Mouse (Mus musculus) thymus, adult 18-20 months (tissue): Measurements from ENCODE around the gene Ap1m1.

Experiments used
- DNase-seq, 2 experiments: peaks; one replicate each; pipeline ENCODE4 v3.0.0; 2022; ENCODE audit warnings: mixed read lengths in 2 of 2

Gene Ap1m1

GRCm38 (mm10) chr8:72239499-72240402 lies at the start of gene Ap1m1:
TSS of gene Ap1m1 (plus strand) at chr8:72240018.
- peak; percentile 96 to 98 for DNase-seq

GRCm38 (mm10) chr8:72190215-72190539 lies 49.6 kb upstream of the Ap1m1 start:
- DNase-seq, result no peak

GRCm38 (mm10) chr8:72192065-72192464 lies 47.8 kb upstream of the Ap1m1 start:
- DNase-seq, result no peak

- DNase-seq, result no peak
Measured at GRCm38 (mm10) chr8:72197997-72198396, 41.8 kb upstream of the Ap1m1 start.

GRCm38 (mm10) chr8:72208582-72208981 lies 31.2 kb upstream of the Ap1m1 start:
- DNase-seq, result no peak

GRCm38 (mm10) chr8:72210222-72210621 lies 29.6 kb upstream of the Ap1m1 start:
- DNase-seq, result no peak

- no peak for DNase-seq
Measured at GRCm38 (mm10) chr8:72210710-72211109, 29.1 kb upstream of the Ap1m1 start.

- no peak for DNase-seq
Measured at GRCm38 (mm10) chr8:72211846-72212245, 28.0 kb upstream of the Ap1m1 start.

- DNase-seq, result no peak
Measured at GRCm38 (mm10) chr8:72212751-72213150, 27.1 kb upstream of the Ap1m1 start, which contains the start of gene Cib3. TSS of gene Cib3 (minus strand) at chr8:72212837.

- no peak for DNase-seq
Measured at GRCm38 (mm10) chr8:72213536-72213935, 26.3 kb upstream of the Ap1m1 start, which contains the start of gene Gm11034. TSS of gene Gm11034 (minus strand) at chr8:72213636.

- DNase-seq, result no peak
Measured at GRCm38 (mm10) chr8:72215060-72215459, 24.8 kb upstream of the Ap1m1 start.

GRCm38 (mm10) chr8:72215871-72216270 lies 23.9 kb upstream of the Ap1m1 start:
- DNase-seq, result peak in 1 of 2 experiments; percentile 21

- DNase-seq, result no peak
Measured at GRCm38 (mm10) chr8:72218781-72219540, 20.9 kb upstream of the Ap1m1 start.

- peak; percentile 75 to 87 for DNase-seq
Measured at GRCm38 (mm10) chr8:72219541-72220363, 20.1 kb upstream of the Ap1m1 start, which contains the start of gene Fam32a. TSS of gene Fam32a (plus strand) at chr8:72219730.

GRCm38 (mm10) chr8:72220758-72221157 lies 19.1 kb upstream of the Ap1m1 start:
- DNase-seq, result no peak

GRCm38 (mm10) chr8:72222656-72223055 lies 17.2 kb upstream of the Ap1m1 start:
- DNase-seq, result no peak

- no peak for DNase-seq
Measured at GRCm38 (mm10) chr8:72240403-72240763, 565 bp downstream of the Ap1m1 start.

- no peak for DNase-seq
Measured at GRCm38 (mm10) chr8:72240951-72241350, 1.1 kb downstream of the Ap1m1 start.

- no peak for DNase-seq
Measured at GRCm38 (mm10) chr8:72242226-72242625, 2.4 kb downstream of the Ap1m1 start.

GRCm38 (mm10) chr8:72244610-72245009 lies 4.8 kb downstream of the Ap1m1 start:
- no peak for DNase-seq

- DNase-seq, result peak in 1 of 2 experiments; percentile 25
Measured at GRCm38 (mm10) chr8:72257171-72257901, 17.5 kb downstream of the Ap1m1 start.

GRCm38 (mm10) chr8:72257902-72258238 lies 18.1 kb downstream of the Ap1m1 start:
- DNase-seq, result no peak
